Mouse (Mus musculus) CH12.LX (cell line): ENCODE measurements around the gene C1qtnf7. TPM values are rescaled to one million over a fixed set of nuclear protein-coding genes. Genes with fewer than 3 reads are reported as not detected.

Source experiments
- DNase-seq: peaks from one replicate; pipeline ENCODE4 v3.0.0-alpha.2; 2013; ENCODE audit errors: extremely low read depth
- H3K27ac ChIP-seq: 2 replicates; pipeline ENCODE4 v1.5.1; 2012; ENCODE audit warnings: low read depth, mild to moderate bottlenecking, control low read depth, moderate library complexity; ENCODE audit not compliant: insufficient read depth
- H3K27me3 ChIP-seq: replicated peaks from 2 replicates; pipeline ENCODE3; 2012; ENCODE audit warnings: inconsistent platforms
- H3K36me3 ChIP-seq, 2 experiments: replicated peaks in 1 of 2; 2 replicates each; pipeline versions ENCODE3 to v1.6.1; 2012; ENCODE audit warnings: inconsistent platforms in 1 of 2, low read length in 1 of 2, mild to moderate bottlenecking in 1 of 2, mixed read lengths in 1 of 2, moderate library complexity in 1 of 2; ENCODE audit not compliant: control insufficient read depth in 1 of 2, insufficient read depth in 1 of 2
- H3K4me1 ChIP-seq, 2 experiments: 2 replicates each; pipeline ENCODE4 v1.6.1; 2012; ENCODE audit warnings: inconsistent platforms in 1 of 2, moderate library complexity in 1 of 2; ENCODE audit not compliant: insufficient read depth in 2 of 2, control insufficient read depth in 1 of 2
- H3K4me2 ChIP-seq: 2 replicates; pipeline ENCODE4 v1.6.1; 2012; ENCODE audit warnings: low read depth, mild to moderate bottlenecking, control low read depth; ENCODE audit not compliant: poor library complexity, insufficient read depth, severe bottlenecking
- H3K4me3 ChIP-seq, 3 experiments: fragments of 150-350 bp in 1 of 3; sonication (generic) in 1 of 3; replicated peaks in 1 of 3; 2 replicates each; pipeline versions ENCODE3 to v1.5.1; 2011 to 2012; ENCODE audit warnings: low read depth in 2 of 3, low read length in 2 of 3, mild to moderate bottlenecking in 2 of 3, moderate library complexity in 2 of 3, control low read depth in 1 of 3, improper control_type of control experiment in 1 of 3, inconsistent platforms in 1 of 3, mixed read lengths in 1 of 3; ENCODE audit not compliant: poor library complexity in 1 of 3
- H3K79me2 ChIP-seq: replicated peaks from 2 replicates; pipeline ENCODE4 v1.6.1; 2012; ENCODE audit warnings: mild to moderate bottlenecking, moderate library complexity; ENCODE audit not compliant: control insufficient read depth, poor library complexity, insufficient read depth, severe bottlenecking; ENCODE audit errors: extremely low read depth
- H3K9ac ChIP-seq: 2 replicates; pipeline ENCODE4 v1.6.1; 2012; ENCODE audit warnings: low read depth, mild to moderate bottlenecking, control low read depth, moderate library complexity; ENCODE audit not compliant: insufficient read depth
- H3K9me3 ChIP-seq: replicated peaks from 2 replicates; pipeline ENCODE3; 2012; ENCODE audit warnings: low read length, inconsistent platforms, mixed read lengths
- BHLHE40 ChIP-seq: IDR thresholded peaks from 2 replicates; pipeline ENCODE4 v1.6.1; 2011; ENCODE audit warnings: mild to moderate bottlenecking, low read depth, low read length, improper control_type of control experiment
- CHD1 ChIP-seq: IDR thresholded peaks from 2 replicates; pipeline ENCODE4 v1.6.1; 2012; ENCODE audit warnings: low read depth, low read length, improper control_type of control experiment, inconsistent platforms
- CHD2 ChIP-seq: IDR thresholded peaks from 2 replicates; pipeline ENCODE4 v1.6.1; 2011; ENCODE audit warnings: low read length, improper control_type of control experiment
- CTCF ChIP-seq, 2 experiments: IDR thresholded peaks in 1 of 2; conservative IDR thresholded peaks in 1 of 2; 2 replicates each; pipeline ENCODE4 v1.5.1; 2011 to 2012; ENCODE audit warnings: low read depth in 2 of 2, low read length in 2 of 2, improper control_type of control experiment in 1 of 2, inconsistent platforms in 1 of 2, mild to moderate bottlenecking in 1 of 2, moderate library complexity in 1 of 2
- E2F4 ChIP-seq: IDR thresholded peaks from 2 replicates; pipeline ENCODE4 v1.6.1; 2011; ENCODE audit warnings: low read depth, low read length, improper control_type of control experiment; ENCODE audit not compliant: insufficient replicate concordance
- GABPA ChIP-seq: IDR thresholded peaks from 2 replicates; pipeline ENCODE4 v1.6.1; 2012; ENCODE audit warnings: low read depth, low read length, improper control_type of control experiment, inconsistent platforms; ENCODE audit not compliant: insufficient replicate concordance
- IRF4 ChIP-seq: IDR thresholded peaks from 2 replicates; pipeline ENCODE4 v1.6.1; 2014; ENCODE audit warnings: low read depth, mild to moderate bottlenecking, inconsistent platforms, low read length, improper control_type of control experiment
- JUND ChIP-seq: conservative IDR thresholded peaks from 2 replicates; pipeline ENCODE4 v1.6.1; 2011; ENCODE audit warnings: low read depth, low read length, improper control_type of control experiment
- KAT2A ChIP-seq: IDR thresholded peaks from 2 replicates; pipeline ENCODE4 v1.6.1; 2012; ENCODE audit warnings: low read length, improper control_type of control experiment, inconsistent platforms; ENCODE audit not compliant: insufficient replicate concordance
- MAX ChIP-seq: IDR thresholded peaks from 2 replicates; pipeline ENCODE4 v1.6.1; 2011; ENCODE audit warnings: low read length, improper control_type of control experiment
- MEF2A ChIP-seq: IDR thresholded peaks from 2 replicates; pipeline ENCODE4 v1.6.1; 2014; ENCODE audit warnings: low read depth, mild to moderate bottlenecking, inconsistent platforms, low read length, improper control_type of control experiment, borderline replicate concordance
- NELFE ChIP-seq: IDR thresholded peaks from 2 replicates; pipeline ENCODE4 v1.6.1; 2011; ENCODE audit warnings: low read depth, low read length, improper control_type of control experiment
- NRF1 ChIP-seq: IDR thresholded peaks from 2 replicates; pipeline ENCODE4 v1.6.1; 2014; ENCODE audit warnings: low read depth, mild to moderate bottlenecking, inconsistent platforms, low read length, improper control_type of control experiment, moderate library complexity
- PAX5 ChIP-seq: IDR thresholded peaks from 2 replicates; pipeline ENCODE4 v1.6.1; 2012; ENCODE audit warnings: low read length, inconsistent platforms, mixed read lengths
- POLR2A ChIP-seq: IDR thresholded peaks from 2 replicates; pipeline ENCODE4 v1.6.1; 2011; ENCODE audit warnings: low read depth, mild to moderate bottlenecking, improper control_type of control experiment, low read length
- POLR2AphosphoS2 ChIP-seq: IDR thresholded peaks from 2 replicates; pipeline ENCODE4 v1.6.1; 2011; ENCODE audit warnings: low read depth, low read length, improper control_type of control experiment
- RAD21 ChIP-seq: IDR thresholded peaks from 2 replicates; pipeline ENCODE4 v1.6.1; 2011; ENCODE audit warnings: low read depth, mild to moderate bottlenecking, low read length, improper control_type of control experiment, moderate library complexity
- RCOR1 ChIP-seq: conservative IDR thresholded peaks from 2 replicates; pipeline ENCODE4 v1.6.1; 2012; ENCODE audit warnings: low read depth, mild to moderate bottlenecking, inconsistent platforms, low read length, improper control_type of control experiment
- TCF12 ChIP-seq: IDR thresholded peaks from 2 replicates; pipeline ENCODE4 v1.6.1; 2014; ENCODE audit warnings: low read depth, mild to moderate bottlenecking, inconsistent platforms, low read length, improper control_type of control experiment
- USF1 ChIP-seq: IDR thresholded peaks from 2 replicates; pipeline ENCODE4 v1.6.1; 2014; ENCODE audit warnings: low read depth, mild to moderate bottlenecking, inconsistent platforms, low read length, improper control_type of control experiment
- ZC3H11A ChIP-seq: IDR thresholded peaks from 2 replicates; pipeline ENCODE4 v1.6.1; 2012; ENCODE audit warnings: low read depth, mild to moderate bottlenecking, inconsistent platforms, low read length, improper control_type of control experiment
- ZKSCAN1 ChIP-seq: IDR thresholded peaks from 2 replicates; pipeline ENCODE4 v1.6.1; 2012; ENCODE audit warnings: low read depth, inconsistent platforms, low read length, improper control_type of control experiment, borderline replicate concordance
- dilution Hi-C: fragments of 300-500 bp; cut with MboI; formaldehyde crosslinking; loops from 2 replicates; pipeline ENCODE4 v1.14.3; 2020; ENCODE audit warnings: low sequenced_read_pairs; ENCODE audit not compliant: extremely low pct_unique_long_range_greater_than_20kb, extremely low pct_ligation_motif_present
- in situ Hi-C: fragments of 300-500 bp; cut with MboI; formaldehyde crosslinking; loops from 3 replicates; pipeline ENCODE4 v1.14.3; 2019; ENCODE audit warnings: low sequenced_read_pairs, low pct_ligation_motif_present, low pct_unique_long_range_greater_than_20kb, mixed read lengths
- polyA plus RNA-seq: library from polyadenylated mRNA; unstranded; fragments of >175 nt; gene quantifications from 2 replicates; pipeline ENCODE4 v1.2.1, GENCODE M21; 2012; ENCODE audit warnings: low read depth; ENCODE audit not compliant: insufficient read length
- total RNA-seq, 2 experiments: library from RNA; depleted of rRNA; stranded (reverse); fragments of 300-350 nt in 1 of 2; fragments of >200 nt in 1 of 2; gene quantifications; 2 replicates each; pipeline ENCODE4 v1.2.3; 2012 to 2014

Gene C1qtnf7
- total and polyA plus RNA-seq, 3 experiments = not detected

- TF ChIP-seq MAX (no peak), NRF1 (no peak), PAX5 (no peak), E2F4 (no peak), GABPA (no peak), NELFE (no peak), CHD2 (no peak), CHD1 (no peak), RCOR1 (no peak), JUND (no peak), RAD21 (no peak), POLR2AphosphoS2 (no peak)
- no peaks in the 10 kb centered on the region for H3K27me3 ChIP-seq
- no peaks in the 10 kb centered on the region for H3K36me3 ChIP-seq
- H3K4me2 ChIP-seq = no peak overlapping the region
- H3K9me3 ChIP-seq = no peaks in the 10 kb centered on the region
- no peak overlapping the region for H3K4me3 ChIP-seq
- H3K9ac ChIP-seq = no peak overlapping the region
- H3K27ac ChIP-seq = no peak overlapping the region
- no peak for DNase-seq
- no peaks in the 10 kb centered on the region for H3K79me2 ChIP-seq
- dilution Hi-C loops = no loop called here
- no peaks in the 10 kb centered on the region for H3K4me1 ChIP-seq
- in situ Hi-C loops = no loop called here
Measured at GRCm38 (mm10) chr5:43522866-43523265, 7.5 kb downstream of the C1qtnf7 start.

- Histone ChIP-seq H3K27ac (no peak overlapping the region), H3K9ac (no peak overlapping the region), H3K27me3 (no peaks in the 10 kb centered on the region), H3K4me3 (no peak overlapping the region), H3K9me3 (no peaks in the 10 kb centered on the region), H3K36me3 (no peaks in the 10 kb centered on the region), H3K4me1 (no peaks in the 10 kb centered on the region), H3K4me2 (peak overlapping the region; percentile 36; the same call in 1 of the 2 replicates), H3K79me2 (no peaks in the 10 kb centered on the region)
- in situ Hi-C loops = no loop called here
- no peak for DNase-seq
- TF ChIP-seq ZC3H11A (no peak), NELFE (no peak), BHLHE40 (no peak), KAT2A (no peak), POLR2A (no peak), RAD21 (no peak), TCF12 (no peak), PAX5 (no peak), ZKSCAN1 (no peak), IRF4 (no peak), USF1 (no peak), CTCF (conservative IDR thresholded peaks at IDR 0.05 in 1 of 2, IDR thresholded peaks at IDR 0.05 in 1 of 2; ENCODE audit: low read depth in 2 of 2, low read length in 2 of 2) (no peak), MEF2A (no peak)
- dilution Hi-C loops = no loop called here
Measured at GRCm38 (mm10) chr5:43526874-43527584, 11.7 kb downstream of the C1qtnf7 start.
